Mouse (Mus musculus): ENCODE results near the gene Itpr3.

Itpr3 gene

GRCm38 (mm10) chr17:27144152-27144551, 87.0 kb downstream of the Itpr3 start:
- DNase-seq (ENCODE audit: low read depth) = no peak

- peak; percentile 66 for DNase-seq (ENCODE audit: low read depth)
These were observed 89.3 kb downstream of the Itpr3 start for GRCm38 (mm10) chr17:27146323-27146923.

- no peak for DNase-seq (ENCODE audit: low read depth)
These were observed 93.8 kb downstream of the Itpr3 start for GRCm38 (mm10) chr17:27150871-27151270.

- peak; percentile 60 for DNase-seq (ENCODE audit: low read depth)
These were observed 94.3 kb downstream of the Itpr3 start for GRCm38 (mm10) chr17:27151411-27151810.

- DNase-seq (ENCODE audit: low read depth) = no peak
These were observed 96.0 kb downstream of the Itpr3 start for GRCm38 (mm10) chr17:27152976-27153723.

- DNase-seq (ENCODE audit: low read depth) = peak; percentile 77
These were observed 96.7 kb downstream of the Itpr3 start for GRCm38 (mm10) chr17:27153773-27154193.

- DNase-seq (ENCODE audit: low read depth) = peak; percentile 55
These were observed 97.2 kb downstream of the Itpr3 start for GRCm38 (mm10) chr17:27154256-27154655.

GRCm38 (mm10) chr17:27154881-27155280, 97.8 kb downstream of the Itpr3 start:
- no peak for DNase-seq (ENCODE audit: low read depth)

- no peak for DNase-seq (ENCODE audit: low read depth)
These were observed 98.6 kb downstream of the Itpr3 start for GRCm38 (mm10) chr17:27155752-27156151.

- DNase-seq (ENCODE audit: low read depth) = no peak
These were observed 101.3 kb downstream of the Itpr3 start for GRCm38 (mm10) chr17:27158439-27158838.

- DNase-seq (ENCODE audit: low read depth) = no peak
These were observed 102.1 kb downstream of the Itpr3 start for GRCm38 (mm10) chr17:27159169-27159568.

- DNase-seq (ENCODE audit: low read depth) = peak; percentile 83
These were observed 103.8 kb downstream of the Itpr3 start for GRCm38 (mm10) chr17:27160905-27161304.

GRCm38 (mm10) chr17:27165054-27165773, 108.1 kb downstream of the Itpr3 start:
- peak; percentile 82 for DNase-seq (ENCODE audit: low read depth)

GRCm38 (mm10) chr17:27166901-27167300, 109.8 kb downstream of the Itpr3 start:
- no peak for DNase-seq (ENCODE audit: low read depth)

- DNase-seq (ENCODE audit: low read depth) = no peak
These were observed 110.4 kb downstream of the Itpr3 start, which contains the start of gene Ip6k3 for GRCm38 (mm10) chr17:27167545-27167944. Ip6k3 (minus strand) TSS chr17:27167795.

- no peak for DNase-seq (ENCODE audit: low read depth)
These were observed 111.5 kb downstream of the Itpr3 start for GRCm38 (mm10) chr17:27168569-27168968.

- DNase-seq (ENCODE audit: low read depth) = peak; percentile 79
These were observed 113.0 kb downstream of the Itpr3 start for GRCm38 (mm10) chr17:27169952-27170695.

- no peak for DNase-seq (ENCODE audit: low read depth)
These were observed 114.0 kb downstream of the Itpr3 start for GRCm38 (mm10) chr17:27171121-27171520.
